Comparison of ENCODE assay signal across 24 mouse cellular contexts in the genomic region with DNA sequence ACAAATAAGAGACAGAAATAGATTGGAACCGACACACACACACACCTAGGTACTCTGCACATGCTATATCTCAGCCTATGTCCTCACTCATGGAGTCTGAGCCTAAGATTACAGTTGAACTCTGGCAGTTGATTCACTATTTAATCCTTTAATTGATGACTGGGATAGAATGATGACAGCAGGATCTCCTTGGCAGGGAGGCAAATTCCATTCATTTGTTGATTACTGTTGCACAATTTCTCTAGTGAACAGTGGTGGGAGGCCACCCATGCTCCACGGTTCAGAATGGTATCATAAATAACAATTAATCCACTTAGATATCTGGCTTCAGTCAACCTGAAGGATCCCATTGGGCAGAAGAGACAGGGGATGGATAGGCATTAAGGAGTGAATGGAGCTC.
DNase-seq lines count a peak whose midpoint lies in the region; ATAC-seq lines count a peak whose summit lies in the region.
"Had no signal": no experiment of that assay in that cellular context is flagged by ENCODE, and none has a peak within 500 bp of the region (broad histone marks: within the 10 kb centered on the region; RNA-seq: fewer than 3 reads in every experiment).

No protein-coding gene starts in this region.

- peak; percentile 7 for DNase-seq in kidney, postnatal 14 days
- peak; percentile 18 for DNase-seq in retina, postnatal 1 day
- DNase-seq in retina, embryonic 14.5 days (ENCODE audit: low spot score): no peak
- peak; percentile 4 to 10 for DNase-seq in layer of hippocampus, adult 8-10 months (ENCODE audit: low spot score in 2 of 2)
- no peak for DNase-seq in gastrocnemius, postnatal 10 days
- no peak for DNase-seq in cerebellum, postnatal 14 days
- DNase-seq: B cell, adult 2 months; cerebellum, adult 11 months; cerebellum, postnatal 10 days; embryo, embryonic 11 days; gastrocnemius, postnatal 36 days; heart, postnatal 10 days; kidney, adult 8-10 months; right cerebral cortex, postnatal 14 days; spleen, adult 18-20 months; thymus, adult 2 months had no signal

- H3K4me3 ChIP-seq in kidney, embryonic 14.5 days (ENCODE audit: low read length): no peak overlapping the region
- H3K4me3 ChIP-seq: forebrain, embryonic 15.5 days; lung, embryonic 15.5 days; megakaryocyte, embryonic 14.5 days; midbrain, embryonic 15.5 days; myocyte had no signal

- H3K4me2 ChIP-seq in kidney, embryonic 14.5 days (replicated peaks; ENCODE audit: low read depth, low read length): no peak overlapping the region
- H3K4me2 ChIP-seq: forebrain, embryonic 15.5 days; heart, embryonic 11.5 days; liver, embryonic 11.5 days; lung, embryonic 15.5 days; midbrain, embryonic 15.5 days had no signal

- peaks cover 4% of the 10 kb centered on the region; the same call in 1 of the 2 replicates for H3K27me3 ChIP-seq in kidney, embryonic 14.5 days (ENCODE audit: control insufficient read depth, insufficient read depth, low read length)
- H3K27me3 ChIP-seq: forebrain, embryonic 15.5 days; lung, embryonic 15.5 days; megakaryocyte, embryonic 14.5 days; midbrain, embryonic 15.5 days had no signal

- H3K27ac ChIP-seq in kidney, embryonic 14.5 days (ENCODE audit: low read depth, low read length): no peak overlapping the region
- H3K27ac ChIP-seq: forebrain, embryonic 15.5 days; lung, embryonic 15.5 days; midbrain, embryonic 15.5 days had no signal

- H3K4me1 ChIP-seq in kidney, embryonic 14.5 days (ENCODE audit: control insufficient read depth, insufficient read depth, low read length): no peaks in the 10 kb centered on the region
- H3K4me1 ChIP-seq: lung, embryonic 15.5 days; megakaryocyte, embryonic 14.5 days; midbrain, embryonic 15.5 days had no signal

- 62% methylated on average over 2 of the region's 2 CpGs for WGBS in kidney, embryonic 14.5 days

- H3K36me3 ChIP-seq in kidney, embryonic 14.5 days (ENCODE audit: control insufficient read depth, insufficient read depth, low read length): no peaks in the 10 kb centered on the region
- H3K36me3 ChIP-seq: forebrain, embryonic 15.5 days; lung, embryonic 15.5 days; midbrain, embryonic 15.5 days had no signal

- ATAC-seq in kidney, embryonic 14.5 days (ENCODE audit: low FRiP score, low TSS enrichment): no peak
- ATAC-seq: forebrain, embryonic 15.5 days; midbrain, embryonic 15.5 days had no signal

- H3K9me3 ChIP-seq in kidney, embryonic 14.5 days (ENCODE audit: control insufficient read depth, low read length): no peaks in the 10 kb centered on the region
- H3K9me3 ChIP-seq: forebrain, embryonic 15.5 days; lung, embryonic 15.5 days; midbrain, embryonic 15.5 days had no signal

- H3K9ac ChIP-seq in kidney, embryonic 14.5 days (ENCODE audit: low read depth, low read length): no peak overlapping the region
- H3K9ac ChIP-seq: forebrain, embryonic 15.5 days; lung, embryonic 15.5 days; midbrain, embryonic 15.5 days had no signal

Comparison
In these comparisons a context has a peak if more than half of its experiments do, and no peak if none do; other contexts are left out.
1. DNase-seq: peak in kidney, postnatal 14 days (single experiment), retina, postnatal 1 day (single experiment) and layer of hippocampus, adult 8-10 months (2 of 2); none in retina, embryonic 14.5 days (single experiment), gastrocnemius, postnatal 10 days (single experiment) and cerebellum, postnatal 14 days (0 of 2).